Mouse (Mus musculus): ENCODE measurements around the gene Jmjd8. TPM values are rescaled to one million over a fixed set of nuclear protein-coding genes. Genes with fewer than 3 reads are reported as not detected.
"Not testable (repeated sequence)": the region's sequence is repeated elsewhere in the genome, so short reads cannot be mapped to it uniquely, and the experiment has no call there.

Gene Jmjd8
- total RNA-seq, 2 experiments from 2014 or later, result 89.7 to 107 TPM

GRCm38 (mm10) chr17:25860229-25860628, 31.6 kb downstream of the Jmjd8 start:
- no peak for DNase-seq (ENCODE audit: low spot score in 2 of 2)

- DNase-seq (ENCODE audit: low spot score in 2 of 2), result peak; percentile 87
Observed at GRCm38 (mm10) chr17:25860832-25861703, 32.4 kb downstream of the Jmjd8 start, which contains the start of gene Wdr90. Gene Wdr90 (minus strand): TSS chr17:25861501.

- DNase-seq (ENCODE audit: low spot score in 2 of 2), result no peak
Observed at GRCm38 (mm10) chr17:25861704-25862612, 33.3 kb downstream of the Jmjd8 start.

- DNase-seq (ENCODE audit: low spot score in 2 of 2), result no peak
Observed at GRCm38 (mm10) chr17:25863681-25864080, 35.0 kb downstream of the Jmjd8 start.

- no peak for DNase-seq (ENCODE audit: low spot score in 2 of 2)
Observed at GRCm38 (mm10) chr17:25864311-25864710, 35.6 kb downstream of the Jmjd8 start.

GRCm38 (mm10) chr17:25865288-25865687, 36.6 kb downstream of the Jmjd8 start:
- DNase-seq (ENCODE audit: low spot score in 2 of 2), result no peak

GRCm38 (mm10) chr17:25866172-25866571, 37.5 kb downstream of the Jmjd8 start:
- DNase-seq (ENCODE audit: low spot score in 2 of 2), result no peak

GRCm38 (mm10) chr17:25867509-25867835, 38.8 kb downstream of the Jmjd8 start:
- no peak for DNase-seq (ENCODE audit: low spot score in 2 of 2)

GRCm38 (mm10) chr17:25867836-25868600, 39.4 kb downstream of the Jmjd8 start:
- DNase-seq (ENCODE audit: low spot score in 2 of 2), result peak; percentile 61 to 75

- peak; percentile 85 for DNase-seq (ENCODE audit: low spot score in 2 of 2)
Observed at GRCm38 (mm10) chr17:25868601-25869191, 40.0 kb downstream of the Jmjd8 start, which contains the start of gene Mcrip2. Gene Mcrip2 (minus strand): TSS chr17:25868764.

GRCm38 (mm10) chr17:25869498-25869897, 40.8 kb downstream of the Jmjd8 start:
- no peak for DNase-seq (ENCODE audit: low spot score in 2 of 2)

- DNase-seq (ENCODE audit: low spot score in 2 of 2), result no peak
Observed at GRCm38 (mm10) chr17:25869954-25870353, 41.3 kb downstream of the Jmjd8 start.

- not testable (repeated sequence) for DNase-seq (ENCODE audit: low spot score in 2 of 2)
Observed at GRCm38 (mm10) chr17:25871566-25871965, 42.9 kb downstream of the Jmjd8 start.

GRCm38 (mm10) chr17:25872676-25873075, 44.0 kb downstream of the Jmjd8 start:
- DNase-seq (ENCODE audit: low spot score in 2 of 2), result no peak

GRCm38 (mm10) chr17:25873405-25874147, 44.9 kb downstream of the Jmjd8 start:
- no peak for DNase-seq (ENCODE audit: low spot score in 2 of 2)

- DNase-seq (ENCODE audit: low spot score in 2 of 2), result no peak
Observed at GRCm38 (mm10) chr17:25874148-25874720, 45.6 kb downstream of the Jmjd8 start.

- peak; percentile 96 for DNase-seq (ENCODE audit: low spot score in 2 of 2)
Observed at GRCm38 (mm10) chr17:25874721-25875170, 46.1 kb downstream of the Jmjd8 start, which contains the start of gene Mettl26. Gene Mettl26 (plus strand): TSS chr17:25875074.

GRCm38 (mm10) chr17:25875171-25876136, 46.8 kb downstream of the Jmjd8 start:
- DNase-seq (ENCODE audit: low spot score in 2 of 2), result peak; percentile 85 to 86
